Mouse (Mus musculus) heart, postnatal 0 days (tissue): ENCODE measurements around the gene Asb8. TPM values are rescaled to one million over a fixed set of nuclear protein-coding genes. Genes with fewer than 3 reads are reported as not detected.

Experiments
- ATAC-seq: fragments of 200-750 bp; cut with Nextera tagmentation; 2 replicates; pipeline ENCODE4 v1.8.0; 2017; ENCODE audit warnings: low read depth, moderate number of reproducible peaks, moderate library complexity; ENCODE audit not compliant: insufficient read depth
- DNase-seq: peaks from one replicate; pipeline ENCODE4 v3.0.0-alpha.2; 2016; ENCODE audit warnings: low spot score
- H3K27ac ChIP-seq: fragments of 300-500 bp; sonication (generic); 2 replicates; pipeline ENCODE4 v1.5.1; 2014; ENCODE audit warnings: low read depth, mild to moderate bottlenecking
- H3K27me3 ChIP-seq: fragments of 300-500 bp; sonication (generic); 2 replicates; pipeline ENCODE4 v1.6.1; 2014; ENCODE audit warnings: low read length, mixed read lengths; ENCODE audit not compliant: control insufficient read depth, insufficient read depth
- H3K36me3 ChIP-seq: fragments of 300-500 bp; sonication (generic); replicated peaks from 2 replicates; pipeline ENCODE4 v1.6.1; 2014; ENCODE audit warnings: low read length, mixed read lengths; ENCODE audit not compliant: control insufficient read depth, insufficient read depth
- H3K4me1 ChIP-seq: fragments of 300-500 bp; sonication (generic); 2 replicates; pipeline ENCODE4 v1.6.1; 2014; ENCODE audit warnings: antibody characterized with exemption; ENCODE audit not compliant: control insufficient read depth, insufficient read depth
- H3K4me2 ChIP-seq: fragments of 300-500 bp; sonication (generic); 2 replicates; pipeline ENCODE4 v1.6.1; 2014; ENCODE audit warnings: low read depth, mild to moderate bottlenecking, low read length, moderate library complexity
- H3K4me3 ChIP-seq: fragments of 300-500 bp; sonication (generic); 2 replicates; pipeline ENCODE4 v1.5.1; 2014; ENCODE audit warnings: low read depth, low read length
- H3K9ac ChIP-seq: fragments of 300-500 bp; sonication (generic); replicated peaks from 2 replicates; pipeline ENCODE4 v1.6.1; 2014; ENCODE audit warnings: low read depth, low read length, mixed read lengths
- H3K9me3 ChIP-seq: fragments of 300-500 bp; sonication (generic); replicated peaks from 2 replicates; pipeline ENCODE4 v1.6.1; 2016; ENCODE audit warnings: low read length; ENCODE audit not compliant: control insufficient read depth
- CTCF ChIP-seq: IDR thresholded peaks from 2 replicates; pipeline ENCODE4 v1.5.1; 2016; ENCODE audit warnings: antibody characterized with exemption, control low read depth, low read depth
- EP300 ChIP-seq: IDR thresholded peaks from 2 replicates; pipeline ENCODE4 v1.6.1; 2016; ENCODE audit warnings: antibody characterized with exemption, low read depth
- WGBS: fragments of 180-500 bp; shearing (Covaris S2); extraction: QIAGEN DNeasy Blood & Tissue Kit; methylation state at CpG from one replicate; pipeline ENCODE4 v1.1.7; 2014; 5-methylcytosine and 5-hydroxymethylcytosine counted together
- polyA plus RNA-seq: library from polyadenylated mRNA; unstranded; fragments of >200 nt; fragmentation: Nextera tagmentation; extraction: Ambion mirVana; gene quantifications from 2 replicates; pipeline ENCODE4 v1.2.1, GENCODE M21; 2015
- total RNA-seq: library from RNA; depleted of rRNA; stranded (reverse); fragments of >200 nt; gene quantifications from 2 replicates; pipeline ENCODE4 v1.2.3, GENCODE M21; 2014; ENCODE audit warnings: low replicate concordance

The Asb8 gene
- total and polyA plus RNA-seq, 2 experiments from 2014 or later = 111 to 158 TPM

DNA sequence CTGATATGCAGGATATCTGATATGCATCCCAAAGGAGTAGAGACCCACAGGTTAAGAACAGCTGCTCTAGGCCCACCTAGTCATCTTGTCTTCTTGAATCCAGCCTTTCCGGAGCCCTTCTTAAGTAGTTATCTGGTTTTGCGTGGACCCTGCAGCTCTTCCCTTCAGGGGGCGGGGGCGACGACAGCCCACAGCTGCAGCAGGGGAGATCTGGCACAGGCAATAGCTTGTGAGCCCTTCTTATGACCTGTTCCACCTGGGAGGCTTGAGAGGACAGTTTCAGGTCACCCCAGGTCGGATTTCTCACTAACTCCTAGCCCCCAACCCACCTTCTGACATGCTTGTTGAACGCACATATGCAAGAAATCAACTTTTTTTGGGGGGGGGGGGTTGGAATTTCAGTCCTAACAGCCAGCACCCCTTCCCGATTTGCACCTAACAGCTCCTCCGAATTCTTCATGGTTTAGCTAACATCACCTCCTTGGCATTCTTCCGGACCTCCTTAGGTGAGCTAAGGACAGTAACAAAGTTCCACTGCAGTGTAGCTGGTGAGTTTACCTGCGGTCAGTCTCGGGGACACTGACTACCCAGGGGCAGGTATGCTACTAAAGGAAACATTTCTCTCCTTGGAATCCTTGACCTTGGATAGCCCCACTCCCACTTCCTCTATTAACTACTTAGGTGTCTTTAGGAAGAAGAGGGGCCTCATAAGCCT, 16.6 kb upstream of the Asb8 start:
- Histone ChIP-seq H3K36me3 (no peaks in the 10 kb centered on the region), H3K27ac (peak overlapping the region; percentile 92), H3K9me3 (no peaks in the 10 kb centered on the region), H3K27me3 (no peaks in the 10 kb centered on the region), H3K4me2 (peak overlapping the region; percentile 12; the same call in 1 of the 2 replicates), H3K4me1 (0 out of 2 replicates have a peak, but pooled peaks cover 8% of the 10 kb centered on the region), H3K9ac (no peak overlapping the region), H3K4me3 (no peak overlapping the region)
- ATAC-seq = no peak
- TF ChIP-seq CTCF (no peak), EP300 (no peak)
- WGBS = 56% methylated on average over 12 of the region's 12 CpGs
- no peak for DNase-seq

- peak overlapping the region; percentile 50 for H3K4me3 ChIP-seq
- ATAC-seq (peak; percentile 97), DNase-seq (peak; percentile 98)
- H3K27me3 ChIP-seq = no peaks in the 10 kb centered on the region
- no peaks in the 10 kb centered on the region for H3K9me3 ChIP-seq
- 0 out of 2 replicates have a peak, but pooled peaks cover 8% of the 10 kb centered on the region for H3K4me1 ChIP-seq
- under 1% methylated on average over 30 of the region's 30 CpGs for WGBS
- H3K4me2 ChIP-seq = peak overlapping the region; percentile 75
- H3K36me3 ChIP-seq = no peaks in the 10 kb centered on the region
- peak overlapping the region; percentile 92 for H3K27ac ChIP-seq
- H3K9ac ChIP-seq = peak overlapping the region; percentile 54
- TF ChIP-seq CTCF (peak; percentile 95), EP300 (peak; percentile 81)
Observed at GRCm38 (mm10) chr15:98181132-98181711, 15.8 kb upstream of the Asb8 start.

DNA sequence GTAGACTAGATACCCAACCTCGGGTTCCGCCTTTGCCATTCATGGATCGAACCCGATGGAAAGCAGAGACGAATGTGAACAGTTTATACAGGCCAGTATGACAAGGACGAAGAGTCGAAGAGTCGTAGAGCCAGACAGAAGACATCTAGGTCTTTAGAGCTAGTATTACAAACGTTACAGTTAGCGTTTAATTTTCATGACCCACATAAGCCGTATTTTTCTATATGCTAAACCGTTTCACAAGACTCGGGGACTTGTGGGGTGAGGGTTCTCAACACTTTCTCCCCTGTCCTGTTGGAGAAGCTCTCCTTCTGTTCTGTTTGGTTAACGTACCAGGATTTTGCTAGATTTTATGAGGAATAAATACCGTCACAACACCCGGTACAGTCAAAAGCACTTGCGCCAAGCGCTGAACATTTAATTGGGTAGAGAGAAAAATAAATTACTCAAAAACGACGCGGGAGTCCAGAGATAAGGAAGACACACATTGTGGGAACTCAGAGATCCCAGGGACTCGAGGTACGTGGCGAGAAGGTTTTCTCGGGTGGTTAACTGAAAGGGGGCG, 15.2 kb upstream of the Asb8 start:
- no peak for TF ChIP-seq CTCF
- no peak for TF ChIP-seq EP300
- 9% methylated on average over 26 of the region's 26 CpGs for WGBS

DNA sequence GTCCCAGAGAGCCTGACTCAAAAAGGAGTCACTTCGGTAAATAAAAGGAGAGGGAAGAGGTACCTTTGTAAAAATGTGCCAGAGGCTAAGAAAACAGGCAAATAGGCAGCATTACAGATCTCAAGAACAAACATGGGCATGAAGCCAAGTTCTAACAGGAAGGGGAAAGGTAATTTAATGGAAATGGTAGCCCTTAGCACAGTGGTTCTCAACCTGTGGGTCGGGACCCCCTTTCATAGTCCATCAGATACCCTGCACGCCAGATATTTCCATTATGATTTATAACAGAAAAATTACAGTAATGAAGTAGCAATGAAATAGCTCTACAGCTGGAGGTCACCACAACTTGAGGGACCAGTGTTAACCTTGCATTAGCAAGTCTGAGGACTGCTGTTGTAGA, 11.9 kb upstream of the Asb8 start:
- ATAC-seq (no peak), DNase-seq (no peak)
- Histone ChIP-seq H3K4me2 (no peak overlapping the region), H3K36me3 (no peaks in the 10 kb centered on the region), H3K4me1 (0 out of 2 replicates have a peak, but pooled peaks cover 8% of the 10 kb centered on the region), H3K27ac (no peak overlapping the region), H3K9me3 (no peaks in the 10 kb centered on the region), H3K9ac (no peak overlapping the region), H3K27me3 (no peaks in the 10 kb centered on the region), H3K4me3 (no peak overlapping the region)
- no peak for TF ChIP-seq CTCF
- TF ChIP-seq EP300 = no peak
- WGBS = 66% methylated on average over 3 of the region's 3 CpGs

More for the DNA sequence above, 15.2 kb upstream of the Asb8 start:
- H3K4me1 ChIP-seq = 0 out of 2 replicates have a peak, but pooled peaks cover 8% of the 10 kb centered on the region
- H3K9ac ChIP-seq = peak overlapping the region; percentile 54
- H3K36me3 ChIP-seq = no peaks in the 10 kb centered on the region
- no peaks in the 10 kb centered on the region for H3K27me3 ChIP-seq
- no peak for DNase-seq
- ATAC-seq = no peak
- no peaks in the 10 kb centered on the region for H3K9me3 ChIP-seq
- peak overlapping the region; percentile 75 for H3K4me2 ChIP-seq
- H3K4me3 ChIP-seq = peak overlapping the region; percentile 50
- peak overlapping the region; percentile 92 for H3K27ac ChIP-seq

- whole genome bisulfite sequencing = 41% methylated on average over 8 of the region's 8 CpGs
- Histone ChIP-seq H3K4me2 (no peak overlapping the region), H3K27me3 (peaks cover 12% of the 10 kb centered on the region), H3K36me3 (no peaks in the 10 kb centered on the region), H3K9me3 (no peaks in the 10 kb centered on the region), H3K27ac (no peak overlapping the region), H3K4me1 (no peaks in the 10 kb centered on the region), H3K9ac (no peak overlapping the region), H3K4me3 (no peak overlapping the region)
- DNase-seq (peak; percentile 55), ATAC-seq (no peak)
- peak; percentile 68 for TF ChIP-seq CTCF
- TF ChIP-seq EP300 = no peak
Observed at GRCm38 (mm10) chr15:98173821-98174220, 8.4 kb upstream of the Asb8 start.
